Mouse (Mus musculus) thymus, adult 18-20 months (tissue): ENCODE data around the gene Brsk2.
A peak's percentile ranks its signal among the peaks of the same experiment; 100 is the strongest.

Source experiments
- DNase-seq, 2 experiments: peaks; one replicate each; pipeline ENCODE4 v3.0.0; 2022; ENCODE audit warnings: mixed read lengths in 2 of 2

Gene Brsk2

GRCm38 (mm10) chr7:142035048-142035811 is 85.7 kb downstream of the Brsk2 start:
- DNase-seq = no peak

- peak in 1 of 2 experiments; percentile 10 for DNase-seq
Observed at GRCm38 (mm10) chr7:142037553-142038170, 88.1 kb downstream of the Brsk2 start.

GRCm38 (mm10) chr7:142040756-142041155 is 91.2 kb downstream of the Brsk2 start:
- DNase-seq = no peak

- DNase-seq = no peak
Observed at GRCm38 (mm10) chr7:142045344-142045743, 95.8 kb downstream of the Brsk2 start.

- no peak for DNase-seq
Observed at GRCm38 (mm10) chr7:142045932-142046331, 96.4 kb downstream of the Brsk2 start.

GRCm38 (mm10) chr7:142050536-142050935 is 101.0 kb downstream of the Brsk2 start:
- no peak for DNase-seq
